Mouse (Mus musculus): ENCODE results near the gene 2410131K14Rik. TPM values are rescaled to one million over a fixed set of nuclear protein-coding genes. Genes with fewer than 3 reads are reported as not detected.

2410131K14Rik gene
- polyA plus RNA-seq, 1 experiment from 2014 or later, result 5.1 TPM

DNA sequence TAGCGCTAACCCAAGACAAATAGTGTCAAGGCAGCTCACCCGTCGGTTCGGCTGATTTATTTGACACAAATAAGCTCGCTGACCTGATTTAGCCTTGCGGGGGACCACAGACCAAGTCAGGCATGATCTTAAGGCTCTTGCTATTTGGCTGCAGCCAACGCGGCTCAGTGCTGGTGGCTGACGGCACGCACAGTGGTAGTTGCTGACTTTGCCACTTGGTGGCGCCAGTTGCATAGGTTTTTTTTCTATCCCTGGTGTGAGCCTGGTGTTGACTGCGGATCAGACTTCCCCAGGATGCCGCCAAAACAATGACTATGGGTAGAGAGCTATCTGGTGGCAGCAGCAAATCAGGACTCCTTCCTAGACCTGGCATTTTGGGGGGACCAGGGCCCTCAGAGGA lies 24.0 kb downstream of the 2410131K14Rik start:
- Histone ChIP-seq H3K27me3 (ENCODE audit: control insufficient read depth, insufficient read depth, low read length) (peaks cover 55% of the 10 kb centered on the region), H3K9me3 (replicated peaks; ENCODE audit: control insufficient read depth, low read length) (no peaks in the 10 kb centered on the region), H3K36me3 (ENCODE audit: control insufficient read depth, insufficient read depth) (no peaks in the 10 kb centered on the region), H3K4me1 (ENCODE audit: control insufficient read depth, insufficient read depth, low read length) (peaks cover 10% of the 10 kb centered on the region), H3K9ac (ENCODE audit: low read length) (no peak overlapping the region), H3K4me3 (ENCODE audit: low read length) (no peak overlapping the region), H3K4me2 (ENCODE audit: low read depth, low read length) (peak overlapping the region; percentile 38; the same call in 1 of the 2 replicates), H3K27ac (ENCODE audit: low read length) (no peak overlapping the region)
- peak; percentile 77 for ATAC-seq (replicated peaks; ENCODE audit: extremely low read depth, insufficient read depth, low FRiP score)
- WGBS, result 2% methylated on average over 13 of the region's 13 CpGs

DNA sequence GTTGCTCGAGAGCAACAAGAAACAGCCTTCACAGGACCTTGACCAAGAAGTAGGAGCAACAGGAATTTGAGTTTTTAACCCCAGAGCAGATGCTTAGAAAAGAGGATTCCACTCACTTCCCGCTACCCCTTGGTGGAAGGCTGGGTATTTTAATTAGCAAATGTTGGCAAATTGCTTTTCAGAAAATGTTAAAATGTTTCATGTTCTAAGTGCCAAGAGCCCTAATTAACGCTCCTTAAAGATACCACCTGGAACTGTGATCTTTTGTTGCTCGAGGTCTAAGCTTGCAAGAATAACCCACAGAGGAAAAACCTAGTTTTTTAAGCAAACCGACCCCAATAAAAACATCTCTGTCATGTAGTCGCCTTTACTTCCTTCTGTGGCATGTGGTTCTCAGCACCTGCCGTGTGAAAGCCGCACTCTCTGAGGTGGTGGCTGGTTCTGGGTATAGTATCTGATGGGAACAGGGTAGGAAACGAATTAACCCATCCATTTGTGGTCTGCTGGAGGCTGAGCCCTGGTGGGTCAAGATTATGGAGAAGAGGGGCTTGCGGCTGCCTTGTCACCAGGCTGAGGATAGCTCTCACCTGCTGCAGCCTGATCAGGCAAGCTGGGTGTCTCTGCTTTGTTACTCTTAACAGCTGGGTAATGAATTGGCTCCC lies 26.6 kb downstream of the 2410131K14Rik start:
- no peak overlapping the region for H3K27ac ChIP-seq (ENCODE audit: low read length)

DNA sequence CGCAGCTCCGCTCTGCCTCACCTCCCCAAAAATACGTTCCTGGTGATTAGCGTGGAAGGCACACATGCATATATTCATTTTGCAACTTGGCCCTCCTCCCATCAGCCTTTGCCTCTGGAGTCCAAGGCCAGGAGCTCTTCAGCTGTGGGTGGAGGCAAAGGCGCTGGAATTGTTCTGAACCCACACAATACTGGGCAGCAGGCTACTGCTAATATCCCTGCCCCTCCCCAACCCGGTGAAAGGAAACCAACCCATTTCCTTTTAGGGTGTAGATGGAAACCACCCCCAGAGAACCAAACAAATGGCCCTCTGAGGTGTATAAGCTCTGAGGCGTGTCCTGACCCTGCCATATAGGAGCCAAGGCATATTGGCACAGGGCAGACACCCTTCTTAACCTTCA lies 28.4 kb downstream of the 2410131K14Rik start:
- H3K9ac ChIP-seq (ENCODE audit: low read length), result no peak overlapping the region
- ATAC-seq (replicated peaks; ENCODE audit: extremely low read depth, insufficient read depth, low FRiP score), result 0 out of 2 replicates have a peak, but pooled peaks have one; percentile 10
- H3K27ac ChIP-seq (ENCODE audit: low read length), result no peak overlapping the region
- no peak overlapping the region for H3K4me2 ChIP-seq (ENCODE audit: low read depth, low read length)
- H3K4me1 ChIP-seq (ENCODE audit: control insufficient read depth, insufficient read depth, low read length), result peaks cover 21% of the 10 kb centered on the region
- no peak overlapping the region for H3K4me3 ChIP-seq (ENCODE audit: low read length)
- no peaks in the 10 kb centered on the region for H3K9me3 ChIP-seq (replicated peaks; ENCODE audit: control insufficient read depth, low read length)
- 70% methylated on average over 7 of the region's 7 CpGs for WGBS
- H3K27me3 ChIP-seq (ENCODE audit: control insufficient read depth, insufficient read depth, low read length), result peaks cover 74% of the 10 kb centered on the region
- H3K36me3 ChIP-seq (ENCODE audit: control insufficient read depth, insufficient read depth), result no peaks in the 10 kb centered on the region

More for the DNA sequence above, 26.6 kb downstream of the 2410131K14Rik start:
- ATAC-seq (replicated peaks; ENCODE audit: extremely low read depth, insufficient read depth, low FRiP score), result no peak
- Histone ChIP-seq H3K4me2 (ENCODE audit: low read depth, low read length) (no peak overlapping the region), H3K27me3 (ENCODE audit: control insufficient read depth, insufficient read depth, low read length) (peaks cover 64% of the 10 kb centered on the region), H3K9me3 (replicated peaks; ENCODE audit: control insufficient read depth, low read length) (no peaks in the 10 kb centered on the region), H3K9ac (ENCODE audit: low read length) (no peak overlapping the region), H3K36me3 (ENCODE audit: control insufficient read depth, insufficient read depth) (no peaks in the 10 kb centered on the region), H3K4me1 (ENCODE audit: control insufficient read depth, insufficient read depth, low read length) (peaks cover 21% of the 10 kb centered on the region), H3K4me3 (ENCODE audit: low read length) (no peak overlapping the region)
- 66% methylated on average over 10 of the region's 10 CpGs for whole genome bisulfite sequencing

GRCm38 (mm10) chr5:118274546-118274945 lies 29.5 kb downstream of the 2410131K14Rik start:
- Histone ChIP-seq H3K27me3 (ENCODE audit: control insufficient read depth, insufficient read depth, low read length) (peaks cover 78% of the 10 kb centered on the region), H3K36me3 (ENCODE audit: control insufficient read depth, insufficient read depth) (no peaks in the 10 kb centered on the region), H3K4me3 (ENCODE audit: low read length) (no peak overlapping the region), H3K4me2 (ENCODE audit: low read depth, low read length) (peak overlapping the region; percentile 35), H3K9me3 (replicated peaks; ENCODE audit: control insufficient read depth, low read length) (no peaks in the 10 kb centered on the region), H3K9ac (ENCODE audit: low read length) (no peak overlapping the region), H3K27ac (ENCODE audit: low read length) (no peak overlapping the region), H3K4me1 (ENCODE audit: control insufficient read depth, insufficient read depth, low read length) (peaks cover 15% of the 10 kb centered on the region)
- peak; percentile 86 for ATAC-seq (replicated peaks; ENCODE audit: extremely low read depth, insufficient read depth, low FRiP score)
- 10% methylated on average over 9 of the region's 9 CpGs for WGBS

DNA sequence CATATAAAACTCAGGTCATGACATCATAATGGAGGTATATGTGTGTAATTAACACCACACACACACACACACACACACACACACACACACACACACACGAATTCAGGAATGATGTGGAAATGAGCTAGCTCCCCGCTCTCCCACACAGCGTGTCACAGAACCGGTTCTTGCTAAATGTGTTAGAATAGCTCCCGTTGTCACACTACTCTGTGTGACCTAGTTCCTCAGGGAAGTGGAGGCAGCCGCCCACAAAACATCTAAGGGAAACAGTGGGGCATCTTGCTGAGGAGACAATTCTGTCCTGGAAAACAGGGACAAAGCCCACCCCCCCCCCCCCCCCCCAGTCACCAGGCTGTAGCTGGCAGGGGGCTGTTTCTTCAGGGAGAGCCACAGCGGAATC lies 31.3 kb downstream of the 2410131K14Rik start:
- Histone ChIP-seq H3K36me3 (ENCODE audit: control insufficient read depth, insufficient read depth) (no peaks in the 10 kb centered on the region), H3K9me3 (replicated peaks; ENCODE audit: control insufficient read depth, low read length) (no peaks in the 10 kb centered on the region), H3K27ac (ENCODE audit: low read length) (no peak overlapping the region), H3K9ac (ENCODE audit: low read length) (no peak overlapping the region), H3K4me2 (ENCODE audit: low read depth, low read length) (no peak overlapping the region), H3K27me3 (ENCODE audit: control insufficient read depth, insufficient read depth, low read length) (peaks cover 69% of the 10 kb centered on the region), H3K4me3 (ENCODE audit: low read length) (no peak overlapping the region), H3K4me1 (ENCODE audit: control insufficient read depth, insufficient read depth, low read length) (peaks cover 15% of the 10 kb centered on the region)
- ATAC-seq (replicated peaks; ENCODE audit: extremely low read depth, insufficient read depth, low FRiP score), result no peak
- WGBS, result 74% methylated on average over 7 of the region's 7 CpGs

- WGBS, result 51% methylated on average over 8 of the region's 8 CpGs
- ATAC-seq (replicated peaks; ENCODE audit: extremely low read depth, insufficient read depth, low FRiP score), result no peak
- H3K27me3 ChIP-seq (ENCODE audit: control insufficient read depth, insufficient read depth, low read length), result peaks cover 66% of the 10 kb centered on the region
These were observed 31.7 kb downstream of the 2410131K14Rik start for GRCm38 (mm10) chr5:118276711-118277110.

DNA sequence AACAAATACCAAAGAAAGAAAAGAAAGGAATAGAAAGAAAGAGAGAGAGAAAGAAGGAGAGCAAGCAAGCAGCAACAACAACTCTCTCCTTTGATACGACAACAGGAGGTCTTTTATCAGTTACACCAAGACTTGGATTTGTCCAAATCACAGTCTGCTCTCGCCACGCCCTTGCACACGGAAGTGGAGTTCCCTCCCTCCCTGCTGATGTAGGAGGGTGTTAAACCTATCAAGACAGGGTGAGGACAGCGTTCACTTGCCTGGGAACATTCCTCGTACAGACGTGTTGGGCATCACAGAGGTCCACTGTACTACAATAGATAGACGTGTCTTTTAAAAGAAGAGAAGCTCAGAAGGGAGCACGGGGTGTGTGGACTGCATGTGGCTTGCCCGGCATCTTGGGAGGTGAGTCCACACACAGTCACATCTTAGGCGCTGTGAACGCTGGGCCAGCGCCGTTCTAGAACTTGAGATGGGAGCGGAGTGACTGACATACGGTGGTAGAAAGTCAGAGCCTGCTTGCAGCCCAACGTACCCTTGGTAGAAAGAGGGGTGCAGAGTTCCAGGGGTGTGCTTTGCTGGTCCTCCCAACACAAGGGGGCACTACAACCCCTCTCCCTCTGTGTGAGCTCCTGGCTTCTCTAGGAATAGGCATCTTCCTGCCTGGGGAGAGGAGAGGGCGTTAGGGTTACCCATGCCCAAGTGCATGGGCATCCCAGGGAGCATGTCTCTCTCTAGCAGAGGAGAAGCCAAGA lies 32.9 kb downstream of the 2410131K14Rik start:
- ATAC-seq (replicated peaks; ENCODE audit: extremely low read depth, insufficient read depth, low FRiP score), result no peak
- H3K36me3 ChIP-seq (ENCODE audit: control insufficient read depth, insufficient read depth), result no peaks in the 10 kb centered on the region
- no peak overlapping the region for H3K4me2 ChIP-seq (ENCODE audit: low read depth, low read length)
- H3K9me3 ChIP-seq (replicated peaks; ENCODE audit: control insufficient read depth, low read length), result no peaks in the 10 kb centered on the region
- H3K27me3 ChIP-seq (ENCODE audit: control insufficient read depth, insufficient read depth, low read length), result peaks cover 57% of the 10 kb centered on the region
- WGBS, result 67% methylated on average over 18 of the region's 18 CpGs
- H3K4me1 ChIP-seq (ENCODE audit: control insufficient read depth, insufficient read depth, low read length), result peaks cover 15% of the 10 kb centered on the region
- H3K9ac ChIP-seq (ENCODE audit: low read length), result no peak overlapping the region
- H3K27ac ChIP-seq (ENCODE audit: low read length), result no peak overlapping the region
- no peak overlapping the region for H3K4me3 ChIP-seq (ENCODE audit: low read length)

More at GRCm38 (mm10) chr5:118276711-118277110, 31.7 kb downstream of the 2410131K14Rik start:
- Histone ChIP-seq H3K4me3 (ENCODE audit: low read length) (no peak overlapping the region), H3K27ac (ENCODE audit: low read length) (no peak overlapping the region), H3K9me3 (replicated peaks; ENCODE audit: control insufficient read depth, low read length) (no peaks in the 10 kb centered on the region), H3K9ac (ENCODE audit: low read length) (no peak overlapping the region), H3K4me1 (ENCODE audit: control insufficient read depth, insufficient read depth, low read length) (peaks cover 15% of the 10 kb centered on the region), H3K36me3 (ENCODE audit: control insufficient read depth, insufficient read depth) (no peaks in the 10 kb centered on the region), H3K4me2 (ENCODE audit: low read depth, low read length) (no peak overlapping the region)

GRCm38 (mm10) chr5:118291453-118291852 lies 46.4 kb downstream of the 2410131K14Rik start:
- H3K4me1 ChIP-seq (ENCODE audit: control insufficient read depth, insufficient read depth, low read length), result peaks cover 8% of the 10 kb centered on the region
- WGBS, result 94% methylated on average over 4 of the region's 4 CpGs
- no peak overlapping the region for H3K9ac ChIP-seq (ENCODE audit: low read length)
- H3K36me3 ChIP-seq (ENCODE audit: control insufficient read depth, insufficient read depth), result no peaks in the 10 kb centered on the region
- H3K27ac ChIP-seq (ENCODE audit: low read length), result no peak overlapping the region
- H3K9me3 ChIP-seq (replicated peaks; ENCODE audit: control insufficient read depth, low read length), result no peaks in the 10 kb centered on the region
- H3K27me3 ChIP-seq (ENCODE audit: control insufficient read depth, insufficient read depth, low read length), result peaks cover 3% of the 10 kb centered on the region
- no peak for ATAC-seq (replicated peaks; ENCODE audit: extremely low read depth, insufficient read depth, low FRiP score)
- no peak overlapping the region for H3K4me3 ChIP-seq (ENCODE audit: low read length)
- H3K4me2 ChIP-seq (ENCODE audit: low read depth, low read length), result no peak overlapping the region

DNA sequence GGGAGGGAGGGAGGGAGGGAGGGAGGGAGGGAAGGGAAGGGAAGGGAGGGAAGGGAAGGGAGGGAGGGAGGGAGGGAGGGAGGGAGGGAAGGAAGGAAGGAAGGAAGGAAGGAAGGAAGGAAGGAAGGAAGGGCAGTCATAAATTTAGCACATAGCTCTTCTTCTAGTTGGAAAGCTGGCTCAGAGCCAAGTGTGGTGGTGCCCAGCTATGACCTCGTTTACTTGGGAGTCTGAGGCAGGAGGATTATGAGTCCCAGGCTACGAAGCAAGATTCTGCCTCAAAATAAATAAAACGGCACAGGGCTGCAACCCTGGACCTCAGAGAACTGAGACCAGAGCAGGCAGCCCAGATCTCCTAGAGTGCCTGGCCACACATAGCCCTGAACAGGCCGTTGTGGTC lies 47.4 kb downstream of the 2410131K14Rik start:
- peaks cover 10% of the 10 kb centered on the region for H3K4me1 ChIP-seq (ENCODE audit: control insufficient read depth, insufficient read depth, low read length)
- no peak for ATAC-seq (replicated peaks; ENCODE audit: extremely low read depth, insufficient read depth, low FRiP score)
- peaks cover 3% of the 10 kb centered on the region for H3K27me3 ChIP-seq (ENCODE audit: control insufficient read depth, insufficient read depth, low read length)
- H3K9me3 ChIP-seq (replicated peaks; ENCODE audit: control insufficient read depth, low read length), result no peaks in the 10 kb centered on the region
- no peak overlapping the region for H3K27ac ChIP-seq (ENCODE audit: low read length)
- 64% methylated on average over 4 of the region's 4 CpGs for WGBS
- no peak overlapping the region for H3K4me2 ChIP-seq (ENCODE audit: low read depth, low read length)
- no peak overlapping the region for H3K9ac ChIP-seq (ENCODE audit: low read length)
- H3K4me3 ChIP-seq (ENCODE audit: low read length), result no peak overlapping the region
- H3K36me3 ChIP-seq (ENCODE audit: control insufficient read depth, insufficient read depth), result no peaks in the 10 kb centered on the region
